Mouse (Mus musculus): ENCODE measurements around the gene Utrn.

- TF ChIP-seq POLR2A (IDR thresholded peaks at IDR 0.05; ENCODE audit: insufficient read depth, low read depth, low read length) (no peak), EP300 (IDR thresholded peaks at IDR 0.05; ENCODE audit: insufficient read depth, low read depth, low read length) (no peak)
These were observed 4.0 kb downstream of the Utrn start for GRCm38 (mm10) chr10:12865201-12865600.
